Mouse (Mus musculus) right cerebral cortex, postnatal 14 days (tissue): ENCODE measurements around the gene Ptprn2.

ENCODE experiments used
- DNase-seq: peaks from one replicate; pipeline ENCODE4 v3.0.0; 2022

Gene Ptprn2

DNA sequence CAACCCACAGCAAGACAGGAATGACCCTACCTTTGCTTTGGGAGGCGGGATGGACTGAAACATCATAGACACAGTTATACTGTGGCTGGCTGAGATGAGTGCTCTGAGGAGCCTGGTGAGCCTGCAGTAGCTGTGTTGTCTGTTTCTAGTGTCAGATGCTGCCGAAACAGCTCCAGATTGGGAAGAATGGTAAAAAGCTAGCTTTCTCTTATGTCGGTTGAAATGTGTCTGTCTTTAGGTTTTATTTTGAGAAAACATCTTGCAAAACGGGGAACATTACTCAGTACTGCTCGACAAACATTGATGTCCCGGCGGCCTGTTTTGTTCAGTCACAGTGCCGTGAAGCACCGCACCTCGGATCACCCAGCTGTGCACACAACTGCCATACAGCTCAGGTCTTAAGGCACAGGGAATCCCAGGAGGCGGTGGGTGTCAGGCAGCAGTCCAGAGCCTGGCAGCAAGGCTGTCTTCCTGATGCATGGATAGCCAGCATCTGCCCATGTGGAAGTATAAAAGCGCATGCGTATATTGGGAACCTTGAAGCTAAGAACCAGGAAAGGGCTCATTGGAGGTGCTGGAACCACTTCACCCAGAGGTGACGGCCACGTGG is 689.7 kb downstream of the Ptprn2 start:
- DNase-seq: no peak

DNA sequence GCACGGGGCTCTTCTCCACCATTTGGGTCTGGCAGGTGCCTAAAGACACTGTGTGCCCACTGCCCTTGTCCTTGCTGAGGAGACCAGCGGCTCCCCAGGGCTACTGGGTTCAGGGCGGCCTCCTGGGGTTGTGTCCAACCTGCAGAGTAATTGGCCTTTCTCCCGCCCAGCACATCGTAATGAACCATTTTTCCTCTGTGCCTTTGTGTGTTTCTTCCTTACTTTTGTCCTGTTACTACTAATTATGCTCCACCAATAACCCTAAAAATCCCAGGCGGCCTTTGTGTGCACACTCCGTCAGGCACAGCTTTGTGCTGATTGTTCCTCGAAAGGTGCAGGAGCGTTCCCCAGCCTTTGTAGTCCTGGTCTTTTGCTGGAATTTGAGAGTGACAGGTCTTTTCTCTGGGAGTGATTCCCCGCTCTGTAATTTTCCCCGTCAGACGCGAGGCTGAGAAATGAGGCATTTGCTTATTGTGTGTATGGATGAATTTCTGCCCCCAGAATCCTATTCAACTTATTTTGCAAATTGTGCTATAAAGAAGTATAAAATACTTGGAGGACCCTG is 690.8 kb downstream of the Ptprn2 start:
- no peak for DNase-seq

DNA sequence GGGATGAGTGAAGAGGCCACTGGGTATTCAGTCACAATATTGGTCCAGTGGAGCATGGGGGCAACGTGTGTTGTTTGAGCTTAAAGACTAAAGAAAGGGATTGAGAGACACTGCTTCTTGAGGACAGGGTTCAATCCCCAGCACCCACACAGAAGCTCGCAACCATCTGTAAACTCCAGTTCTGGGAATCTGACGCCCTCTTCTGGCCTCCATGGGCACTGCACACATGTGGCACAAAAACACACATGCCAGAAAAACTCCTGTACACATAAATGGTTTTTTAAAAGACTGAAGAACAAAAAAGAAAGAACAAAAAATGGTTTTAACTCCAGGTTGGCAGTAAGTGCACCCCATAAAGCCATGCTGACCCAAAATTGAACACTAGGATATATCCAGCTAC is 701.6 kb downstream of the Ptprn2 start:
- DNase-seq: no peak

DNA sequence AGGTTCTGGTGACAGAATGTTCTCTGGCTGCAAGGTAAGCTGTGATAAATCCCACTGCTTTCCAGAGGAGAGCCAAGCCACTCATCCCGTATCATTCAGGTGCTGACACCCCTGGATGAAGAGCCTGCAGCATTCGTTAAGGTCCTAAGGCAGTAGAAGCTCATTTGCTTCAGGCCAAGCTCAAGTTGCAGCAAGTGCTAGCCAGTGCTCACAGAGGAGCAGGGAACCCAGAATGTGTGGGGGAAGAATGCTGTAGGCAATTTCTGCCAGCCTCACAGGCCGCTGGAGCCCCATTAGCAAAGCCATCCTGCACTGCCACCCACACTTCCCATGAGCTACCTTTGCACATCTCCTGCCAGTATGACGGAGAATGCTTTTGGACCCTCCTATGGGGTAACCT is 706.5 kb downstream of the Ptprn2 start:
- DNase-seq: no peak

DNA sequence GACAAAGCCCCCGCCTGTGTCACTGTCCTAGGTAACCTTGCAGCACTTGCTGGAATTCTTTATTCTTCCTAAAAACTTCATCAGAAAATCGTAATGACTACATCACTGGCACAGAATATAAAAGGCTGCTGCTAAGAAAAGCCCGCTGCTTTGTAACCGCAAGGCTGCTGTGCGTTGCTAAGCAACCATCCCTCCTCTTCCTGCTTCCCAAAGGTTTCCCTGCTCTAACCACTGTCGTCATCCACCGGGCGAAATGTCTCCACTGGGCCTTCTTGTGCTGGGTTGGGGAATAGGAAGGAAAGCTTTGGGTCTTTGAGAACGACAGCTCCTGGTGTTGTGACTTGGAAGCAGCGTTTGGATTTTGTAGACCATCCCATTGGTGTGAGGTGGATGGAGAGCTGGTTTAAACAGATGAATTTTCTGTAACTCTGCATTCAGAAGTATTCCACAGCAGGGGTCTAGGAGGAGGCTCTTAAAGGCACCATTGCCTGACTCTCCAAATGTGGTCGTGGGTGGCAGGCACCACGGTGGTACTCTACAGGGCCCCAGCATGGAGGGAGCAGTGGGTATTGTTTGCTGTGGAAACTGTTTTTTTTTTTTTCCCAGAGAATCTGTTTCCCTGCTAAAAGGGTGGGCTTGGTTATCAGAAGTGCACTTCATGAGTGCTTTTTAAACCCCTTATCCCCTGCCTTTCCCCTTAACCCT is 711.4 kb downstream of the Ptprn2 start:
- peak; percentile 63 for DNase-seq

DNA sequence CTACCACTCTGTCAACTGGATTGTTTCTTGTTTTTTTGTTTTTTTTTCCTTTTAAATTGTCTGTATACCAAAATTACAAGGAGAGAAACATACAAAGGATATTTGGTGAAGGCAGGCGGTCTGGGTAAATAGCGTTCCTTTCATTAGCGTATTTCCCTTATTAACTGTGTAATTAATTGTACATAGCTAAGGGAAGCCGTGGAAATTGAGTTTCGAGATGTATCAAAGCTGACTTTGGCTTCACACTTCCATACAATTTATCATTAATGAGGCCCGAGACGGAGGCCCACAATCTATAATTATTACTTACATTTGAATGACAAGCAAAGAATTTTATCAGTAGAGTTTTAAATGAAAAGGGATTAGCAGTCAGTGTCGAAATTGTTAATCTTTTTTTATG is 712.6 kb downstream of the Ptprn2 start:
- no peak for DNase-seq

DNA sequence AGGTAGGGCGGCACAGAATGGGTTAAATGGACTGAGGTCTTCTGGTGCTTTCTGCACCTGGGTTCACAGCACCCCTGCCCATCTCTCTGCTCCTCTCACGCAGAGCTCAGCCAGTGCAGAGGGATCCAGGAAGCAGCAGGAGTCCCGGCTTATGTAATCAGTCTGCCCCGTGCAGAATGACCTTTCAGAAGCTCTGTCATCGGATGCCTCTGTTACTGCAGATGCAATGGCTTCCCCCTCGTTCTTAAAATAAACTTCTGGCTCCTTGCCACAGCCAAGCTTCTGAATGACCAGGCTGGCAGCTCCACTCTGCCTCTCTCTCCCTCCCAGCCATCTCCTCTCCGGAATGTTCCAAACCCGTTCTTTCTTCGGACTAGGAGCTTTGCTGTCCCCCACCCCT is 714.6 kb downstream of the Ptprn2 start:
- peak; percentile 62 for DNase-seq

DNA sequence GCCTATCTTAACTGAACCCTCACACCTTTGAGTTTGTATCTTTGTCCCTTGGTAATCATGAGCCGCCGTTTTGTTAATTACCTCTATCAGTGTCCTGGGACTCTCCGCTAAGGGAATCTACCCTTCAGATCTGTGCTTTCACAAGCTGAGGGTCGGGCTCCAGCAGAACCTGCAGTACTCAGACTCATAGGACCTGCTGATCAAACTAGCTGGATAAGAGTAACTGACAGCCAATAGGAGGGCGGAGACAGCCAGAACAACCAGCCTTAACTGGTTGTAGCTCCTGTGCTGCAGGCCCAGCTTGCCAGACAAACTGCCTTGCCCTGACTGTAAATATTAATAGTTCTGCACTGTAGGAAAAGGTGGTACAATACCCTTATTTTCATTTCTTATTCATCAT is 715.1 kb downstream of the Ptprn2 start:
- DNase-seq: no peak

DNA sequence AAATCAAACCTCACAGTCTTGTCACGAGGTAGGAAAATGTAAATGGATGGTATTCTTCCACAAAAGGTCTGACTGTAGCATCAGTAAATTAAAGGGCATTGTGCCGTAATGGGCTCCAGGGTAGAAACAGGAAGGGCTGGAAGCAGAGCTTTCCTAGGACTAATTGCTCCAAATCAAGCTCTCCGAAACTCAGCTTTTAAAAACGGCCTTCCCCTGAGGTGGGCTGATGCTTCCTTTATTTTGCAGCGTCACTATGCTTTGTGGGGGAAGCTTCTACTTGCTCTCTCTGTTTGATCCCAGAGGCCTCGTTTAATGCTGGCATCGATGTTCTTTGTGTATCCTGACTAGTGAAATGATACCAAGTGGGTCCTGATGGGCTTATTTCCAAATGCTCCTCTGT is 718.0 kb downstream of the Ptprn2 start:
- no peak for DNase-seq

DNA sequence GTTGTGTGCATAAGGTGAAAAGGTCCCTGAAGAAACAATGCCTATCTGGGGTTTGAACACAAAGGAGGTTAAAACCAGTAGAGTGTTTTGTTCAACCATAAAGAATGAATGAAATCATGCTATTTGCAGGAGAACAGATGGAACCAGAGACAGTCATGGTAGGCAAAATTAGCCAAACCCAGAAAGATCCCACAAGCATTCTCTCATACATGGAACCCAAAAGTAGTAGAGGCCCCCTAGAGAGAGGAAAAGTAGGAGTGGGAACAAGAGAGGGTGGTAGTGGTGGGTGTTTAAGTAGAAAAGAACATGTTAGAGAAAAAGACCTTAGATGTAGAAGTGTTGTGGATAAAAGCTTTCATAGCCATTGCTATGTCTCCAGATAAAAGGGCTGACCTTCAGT is 719.4 kb downstream of the Ptprn2 start:
- DNase-seq: no peak

DNA sequence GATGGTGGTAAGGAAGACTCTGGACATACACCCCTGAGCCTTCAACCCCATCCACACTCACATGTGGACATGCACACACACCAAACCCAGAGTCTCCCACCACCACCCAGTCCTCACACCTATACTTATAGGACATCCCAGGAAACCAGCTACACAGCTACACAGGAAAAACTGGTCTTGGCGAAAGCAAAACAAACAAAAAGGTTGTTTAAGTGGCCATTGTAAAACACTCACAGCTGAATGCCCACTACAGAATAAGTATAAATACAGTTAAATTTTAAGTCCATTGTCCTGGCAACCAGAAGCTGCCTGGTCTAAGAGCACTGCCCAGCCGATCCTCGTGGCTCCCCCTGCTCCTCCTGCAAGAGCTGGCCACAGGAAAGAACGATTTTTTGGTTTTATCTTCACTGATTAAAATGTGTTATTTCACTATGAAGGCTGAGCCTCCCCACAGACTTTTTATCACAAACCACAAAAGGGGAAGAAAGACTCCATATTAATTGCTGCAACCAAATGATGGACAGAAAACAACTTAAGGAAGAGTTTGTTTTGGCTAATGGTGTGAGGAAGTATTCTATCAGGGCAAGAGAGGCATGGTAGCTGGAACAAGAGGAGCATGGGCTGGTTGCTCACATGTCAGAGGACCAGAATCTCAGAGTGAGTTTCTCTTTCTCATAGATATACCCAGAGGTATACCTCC is 722.1 kb downstream of the Ptprn2 start:
- no peak for DNase-seq

DNA sequence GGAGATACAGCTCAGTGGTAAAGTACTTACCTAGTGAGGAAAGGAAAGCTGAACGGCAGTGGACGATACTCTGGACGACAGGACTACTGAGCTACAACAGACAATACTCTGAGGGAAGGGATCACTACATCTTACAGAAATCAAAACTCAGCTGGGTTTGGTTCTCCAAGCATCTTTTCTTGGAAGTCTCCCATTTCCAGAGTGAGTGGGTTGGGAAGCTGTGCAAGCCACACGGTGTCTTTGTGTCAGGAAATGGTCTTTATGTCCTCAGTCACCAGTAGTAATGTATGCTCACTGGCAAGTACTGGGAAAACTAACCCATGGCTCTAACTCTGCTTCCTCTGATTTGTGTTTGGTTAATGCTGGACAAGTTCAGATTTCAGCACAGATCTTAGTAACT is 724.9 kb downstream of the Ptprn2 start:
- no peak for DNase-seq

DNA sequence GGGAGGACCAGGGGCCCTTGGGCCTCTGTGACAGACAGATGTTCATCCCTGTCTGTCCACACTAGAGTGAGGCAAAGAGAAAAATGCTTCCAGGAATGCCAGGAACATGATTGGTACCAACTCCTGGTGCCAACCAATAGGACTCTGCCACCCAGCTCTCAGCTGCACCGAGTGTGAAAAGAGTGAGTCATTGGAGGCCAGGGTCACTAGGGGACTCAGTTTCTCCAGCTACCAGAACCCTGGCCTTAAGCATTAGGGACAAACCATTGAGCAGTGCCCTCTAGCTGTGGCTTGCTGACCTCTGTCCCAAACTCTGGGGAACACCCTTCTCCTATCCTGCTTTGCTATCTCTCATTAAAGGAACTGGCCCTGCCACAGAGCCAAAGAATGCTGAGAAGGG is 728.0 kb downstream of the Ptprn2 start:
- no peak for DNase-seq

DNA sequence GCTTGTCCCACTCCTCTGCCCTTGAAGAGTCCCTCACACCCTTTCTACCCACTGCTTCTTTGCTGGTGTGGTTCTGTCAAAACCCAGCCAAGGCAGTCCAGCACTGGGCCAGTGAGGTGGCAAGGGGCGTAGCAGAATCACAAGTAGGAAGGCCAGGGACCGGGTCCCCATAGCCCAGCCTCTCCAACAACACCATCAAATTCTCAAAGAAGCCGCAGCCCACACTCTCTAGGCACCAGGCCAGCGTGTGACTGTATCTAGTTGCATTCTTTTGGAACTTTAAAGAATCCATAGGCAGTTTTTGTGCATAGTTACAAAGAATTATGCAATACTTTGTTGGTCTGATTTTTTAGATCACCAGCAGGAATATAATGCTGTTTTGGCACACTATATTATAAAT is 728.8 kb downstream of the Ptprn2 start:
- peak; percentile 68 for DNase-seq

DNA sequence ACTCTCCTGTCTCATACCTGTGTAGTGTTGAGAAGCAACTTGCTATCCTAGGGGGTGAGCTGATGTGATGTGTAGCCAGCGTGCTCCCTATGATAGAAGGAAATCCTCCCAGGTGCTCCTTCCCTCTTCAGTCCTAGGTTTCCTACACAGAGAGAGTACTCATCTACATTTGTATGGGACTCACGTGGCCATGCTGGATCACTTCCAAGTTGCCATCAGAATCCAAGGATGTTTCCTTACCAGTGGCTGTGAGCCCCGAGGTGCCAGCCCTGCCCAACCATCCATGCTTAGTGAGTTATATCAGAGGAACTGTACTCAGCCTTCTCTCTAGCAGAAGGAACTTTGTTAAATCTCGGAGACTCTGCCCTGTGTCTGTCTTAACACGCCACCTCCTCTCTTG is 729.4 kb downstream of the Ptprn2 start:
- DNase-seq: peak; percentile 46

DNA sequence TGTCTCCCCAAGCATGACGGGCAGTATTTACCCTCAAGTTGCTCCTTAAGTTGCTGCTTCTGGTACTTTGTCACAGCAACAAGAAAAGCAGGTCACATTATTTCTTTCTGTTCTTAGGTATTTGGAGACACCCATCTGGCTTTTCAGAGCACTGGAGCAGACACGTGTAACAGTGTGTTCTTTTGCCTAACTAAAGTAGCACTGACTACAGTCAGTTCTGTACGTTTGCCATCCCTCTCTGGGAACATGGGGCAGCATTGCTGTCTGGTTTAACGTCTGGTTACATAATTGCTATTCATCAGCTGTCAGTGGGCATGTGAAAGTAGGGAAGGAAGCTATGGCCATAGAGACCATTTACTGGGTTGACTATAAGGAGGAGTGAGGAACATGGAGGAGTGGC is 736.4 kb downstream of the Ptprn2 start:
- DNase-seq: no peak

DNA sequence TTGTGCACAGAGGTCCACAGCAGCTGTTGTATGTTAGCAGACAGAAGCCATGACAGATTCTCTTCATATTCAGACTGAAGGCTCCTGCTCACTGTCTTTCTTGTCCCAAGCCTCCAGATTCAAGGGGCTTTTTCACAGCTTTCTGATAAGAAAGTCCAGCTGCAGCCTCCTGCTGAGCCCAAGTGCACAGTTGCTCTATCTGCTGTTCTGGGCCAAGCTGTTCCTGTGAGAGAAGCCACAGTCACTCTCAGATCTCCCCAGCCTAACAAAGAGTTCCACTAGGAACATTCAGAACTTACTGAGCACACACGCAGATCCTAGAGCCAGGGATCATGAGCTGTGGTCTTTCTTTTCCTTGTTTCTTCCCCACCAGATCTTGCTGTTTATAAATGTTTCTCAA is 738.5 kb downstream of the Ptprn2 start:
- no peak for DNase-seq

DNA sequence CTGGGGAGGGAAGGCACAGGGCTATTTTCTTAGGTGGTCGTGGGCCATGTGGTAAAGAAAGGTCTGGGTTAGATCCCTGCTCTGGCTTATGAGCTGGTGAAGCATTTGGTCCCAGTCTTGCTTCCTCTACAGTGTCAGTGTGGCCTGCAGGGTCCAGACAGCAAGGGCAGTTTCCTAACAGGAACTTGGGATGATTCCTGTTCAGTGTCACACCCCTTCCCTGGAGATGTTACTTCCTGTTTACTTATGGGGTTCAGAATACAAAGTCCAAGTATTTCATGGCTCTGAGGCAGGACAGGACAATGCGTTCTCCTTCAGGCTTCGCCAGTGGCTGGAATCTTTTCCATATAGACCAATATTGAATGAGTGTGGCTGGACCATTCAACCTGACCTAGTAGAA is 741.7 kb downstream of the Ptprn2 start:
- no peak for DNase-seq

DNA sequence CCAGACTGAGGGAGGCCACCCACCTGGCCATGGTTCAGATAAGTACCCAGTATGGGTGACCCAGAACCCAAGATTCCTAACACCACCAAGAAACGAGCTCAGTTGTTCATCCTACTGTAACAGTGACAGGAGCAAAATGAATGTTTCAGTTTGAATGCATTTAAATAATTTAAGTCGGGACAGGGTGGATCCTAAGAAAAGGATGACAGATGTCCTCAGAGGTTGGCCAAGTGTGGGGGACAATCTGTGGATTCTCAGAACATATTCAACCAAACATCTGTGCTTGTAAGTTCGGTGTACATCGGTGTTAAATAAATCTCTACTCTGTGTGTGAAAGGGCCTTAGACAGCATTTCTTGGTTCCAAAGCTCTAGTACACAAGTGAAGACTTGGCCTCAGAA is 743.9 kb downstream of the Ptprn2 start:
- DNase-seq: no peak

DNA sequence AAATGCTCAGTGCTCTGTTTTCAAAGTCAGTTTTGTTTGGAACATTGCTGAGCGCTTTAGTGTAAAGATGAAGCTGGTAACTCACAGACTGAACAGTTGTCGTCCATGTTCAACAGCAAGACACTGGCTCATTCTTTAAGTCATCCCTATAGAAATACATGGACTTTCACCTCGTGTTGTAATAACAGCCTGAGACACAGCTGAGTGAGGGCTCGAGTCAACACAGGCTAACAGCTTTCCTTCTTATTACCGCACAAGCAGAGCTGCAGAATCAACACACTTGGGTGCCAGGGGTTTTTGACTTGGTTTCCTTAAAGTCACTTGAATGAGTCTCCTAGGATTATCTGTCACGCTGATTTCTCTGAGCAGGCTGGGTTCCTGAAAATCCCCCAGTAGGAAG is 744.8 kb downstream of the Ptprn2 start:
- DNase-seq: no peak

DNA sequence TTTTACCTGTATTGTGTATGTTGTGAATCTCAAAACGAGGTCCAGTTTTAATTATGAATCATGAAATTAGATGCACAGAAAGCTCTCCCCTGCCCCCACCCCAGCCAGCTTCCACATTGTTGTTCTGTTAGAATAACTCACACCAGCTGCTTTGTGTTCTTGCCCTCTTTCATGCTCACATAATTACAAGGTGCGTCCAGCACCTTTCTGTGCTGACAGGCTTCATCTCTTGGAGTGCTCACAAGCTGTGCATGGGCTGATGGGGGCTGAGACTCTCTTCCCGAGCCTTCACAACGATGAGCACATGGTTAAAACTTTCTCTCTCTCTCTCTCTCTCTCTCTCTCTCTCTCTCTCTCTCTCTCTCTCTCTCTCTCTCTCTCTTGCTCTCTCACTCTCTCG is 746.3 kb downstream of the Ptprn2 start:
- DNase-seq: no peak

DNA sequence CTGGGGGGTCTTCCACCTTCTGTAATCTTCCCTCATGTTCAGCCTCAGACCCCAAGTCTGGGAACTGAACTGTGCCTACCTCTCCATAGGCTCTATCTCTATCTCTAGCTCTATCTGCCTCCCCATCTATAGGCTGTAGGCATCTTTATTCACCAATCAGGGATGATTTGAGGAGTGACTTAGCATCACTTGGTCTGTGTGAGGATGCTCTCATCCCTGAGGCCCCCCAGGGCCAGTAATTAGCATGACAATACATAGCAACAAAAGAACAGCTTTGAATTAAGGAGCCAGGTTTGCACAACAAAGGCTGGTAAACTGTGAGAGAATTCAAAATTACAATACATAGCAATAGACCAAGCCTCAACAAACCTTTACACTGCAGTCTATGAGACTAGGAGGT is 749.6 kb downstream of the Ptprn2 start:
- no peak for DNase-seq

DNA sequence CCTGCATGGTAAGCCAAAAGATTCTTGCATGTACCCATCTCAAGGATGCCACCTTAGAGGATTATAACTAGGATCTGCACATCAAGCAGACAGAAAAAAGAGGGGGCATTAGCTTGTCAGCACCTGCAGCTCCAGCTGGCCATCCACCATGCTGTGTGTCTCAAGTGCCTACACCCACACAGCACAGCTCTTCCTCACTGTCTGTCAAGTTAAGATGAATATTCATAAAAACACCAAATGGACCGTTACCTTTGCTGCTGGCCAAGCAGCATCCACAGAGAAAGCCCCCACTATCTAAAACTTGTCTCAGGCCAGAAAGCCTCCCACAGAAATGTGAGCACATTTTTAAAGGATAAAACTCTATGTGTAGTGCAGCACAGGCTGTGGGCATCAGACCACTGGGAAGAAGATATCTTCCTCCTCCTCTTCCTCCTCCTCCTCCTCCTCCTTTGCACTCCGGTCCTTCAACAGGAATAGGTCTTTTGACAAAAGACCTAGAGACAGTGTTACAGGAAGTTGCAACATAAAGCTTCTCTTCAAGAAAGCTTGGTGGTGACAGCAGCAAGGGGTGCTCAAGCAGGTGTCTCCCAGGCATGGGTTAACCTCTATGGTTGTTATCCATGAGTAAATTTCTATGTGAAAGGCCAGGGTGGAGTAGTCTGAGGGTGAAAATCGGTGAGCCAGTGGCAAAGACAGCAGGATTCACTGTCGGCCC is 750.7 kb downstream of the Ptprn2 start:
- no peak for DNase-seq

DNA sequence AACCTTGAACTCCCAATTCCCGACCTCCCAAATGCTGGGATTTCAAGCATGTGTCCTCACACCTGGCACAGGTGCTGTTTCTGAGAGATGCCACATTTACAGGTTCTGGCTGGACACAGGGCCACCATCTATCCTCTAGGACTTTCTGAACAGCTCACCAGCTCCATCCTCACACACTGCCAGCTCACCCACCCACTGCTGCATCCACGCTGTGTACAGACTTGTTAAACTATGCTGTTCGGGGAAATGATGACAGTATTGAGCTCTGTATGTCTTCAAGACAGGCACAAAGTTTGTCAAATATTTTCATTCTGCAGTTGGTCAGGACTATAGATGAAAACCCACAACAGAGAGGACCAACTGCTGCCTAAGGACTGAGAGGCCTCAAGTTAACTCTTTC is 751.5 kb downstream of the Ptprn2 start:
- no peak for DNase-seq
